Mouse (Mus musculus) kidney, postnatal 25 days (tissue): ENCODE data around the gene Pnpla1.
A peak's percentile ranks its signal among the peaks of the same experiment; 100 is the strongest.

ENCODE experiments used
- DNase-seq, 2 experiments: peaks; one replicate each; pipeline ENCODE4 v3.0.0; 2021; ENCODE audit warnings: mixed read lengths in 2 of 2

Pnpla1 gene

GRCm38 (mm10) chr17:28885231-28885630 is 27.0 kb downstream of the Pnpla1 start:
- DNase-seq, result no peak

- DNase-seq, result peak in 1 of 2 experiments; percentile 24
Measured at GRCm38 (mm10) chr17:28886266-28886665, 28.1 kb downstream of the Pnpla1 start.

- no peak for DNase-seq
Measured at GRCm38 (mm10) chr17:28894050-28894767, 36.0 kb downstream of the Pnpla1 start.

- no peak for DNase-seq
Measured at GRCm38 (mm10) chr17:28895217-28895875, 37.1 kb downstream of the Pnpla1 start.

GRCm38 (mm10) chr17:28896095-28896780 is 38.0 kb downstream of the Pnpla1 start:
- no peak for DNase-seq

GRCm38 (mm10) chr17:28897817-28898216 is 39.6 kb downstream of the Pnpla1 start:
- DNase-seq, result no peak

GRCm38 (mm10) chr17:28898249-28898648 is 40.0 kb downstream of the Pnpla1 start:
- no peak for DNase-seq

- DNase-seq, result no peak
Measured at GRCm38 (mm10) chr17:28899427-28899826, 41.2 kb downstream of the Pnpla1 start.

GRCm38 (mm10) chr17:28901559-28901958 is 43.3 kb downstream of the Pnpla1 start:
- no peak for DNase-seq

- peak; percentile 57 to 78 for DNase-seq
Measured at GRCm38 (mm10) chr17:28904546-28905376, 46.5 kb downstream of the Pnpla1 start.

GRCm38 (mm10) chr17:28905377-28905916 is 47.2 kb downstream of the Pnpla1 start:
- no peak for DNase-seq

- DNase-seq, result peak in 1 of 2 experiments; percentile 20
Measured at GRCm38 (mm10) chr17:28907959-28908358, 49.7 kb downstream of the Pnpla1 start.

GRCm38 (mm10) chr17:28909252-28909941 is 51.2 kb downstream of the Pnpla1 start:
- DNase-seq, result peak; percentile 76 to 79

- DNase-seq, result peak; percentile 62 to 81
Measured at GRCm38 (mm10) chr17:28910139-28910538, 51.9 kb downstream of the Pnpla1 start.

- peak; percentile 67 to 76 for DNase-seq
Measured at GRCm38 (mm10) chr17:28913200-28913599, 55.0 kb downstream of the Pnpla1 start.

GRCm38 (mm10) chr17:28913940-28914339 is 55.7 kb downstream of the Pnpla1 start:
- no peak for DNase-seq

- no peak for DNase-seq
Measured at GRCm38 (mm10) chr17:28915060-28915628, 56.9 kb downstream of the Pnpla1 start, which contains the start of gene 4930539E08Rik. Gene 4930539E08Rik, minus strand, starts transcription at chr17:28915324.

- DNase-seq, result no peak
Measured at GRCm38 (mm10) chr17:28916520-28916919, 58.3 kb downstream of the Pnpla1 start.

GRCm38 (mm10) chr17:28921086-28921485 is 62.9 kb downstream of the Pnpla1 start:
- no peak for DNase-seq

- DNase-seq, result no peak
Measured at GRCm38 (mm10) chr17:28922096-28922495, 63.9 kb downstream of the Pnpla1 start.

GRCm38 (mm10) chr17:28924957-28925595 is 66.9 kb downstream of the Pnpla1 start:
- DNase-seq, result no peak
